Mouse (Mus musculus) kidney, adult 8-10 months (tissue): Measurements from ENCODE around the gene Heatr9.
"Not testable (repeated sequence)": the region's sequence is repeated elsewhere in the genome, so short reads cannot be mapped to it uniquely, and the experiment has no call there.

ENCODE experiments used
- DNase-seq, 2 experiments: peaks; one replicate each; pipeline ENCODE4 v3.0.0; 2022

Gene Heatr9

DNA sequence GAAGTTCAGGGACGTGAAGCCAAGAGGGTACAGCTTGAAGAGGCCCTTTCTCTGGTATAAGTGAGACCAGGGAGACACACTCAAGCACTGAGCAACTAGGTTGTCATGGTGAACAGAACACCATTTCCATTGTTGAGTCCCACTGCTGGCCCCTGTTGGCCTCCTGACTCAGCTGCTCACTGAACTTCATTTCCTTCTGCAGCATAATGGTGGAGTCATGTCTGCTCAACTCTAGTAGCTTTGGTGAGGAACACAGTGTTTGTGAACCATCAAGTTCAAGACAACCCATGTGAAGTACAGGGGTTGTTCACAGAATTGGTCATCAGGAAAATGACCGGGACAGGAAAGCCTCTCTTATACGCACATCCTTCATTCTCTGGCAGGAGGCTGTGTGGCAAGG lies at the start of gene Heatr9:
Heatr9 (minus strand) TSS at position 101 of the 400 bp plus-strand sequence.
- DNase-seq, result no peak

GRCm38 (mm10) chr11:83570189-83570588 lies 48.2 kb upstream of the Heatr9 start:
- DNase-seq, result no peak

DNA sequence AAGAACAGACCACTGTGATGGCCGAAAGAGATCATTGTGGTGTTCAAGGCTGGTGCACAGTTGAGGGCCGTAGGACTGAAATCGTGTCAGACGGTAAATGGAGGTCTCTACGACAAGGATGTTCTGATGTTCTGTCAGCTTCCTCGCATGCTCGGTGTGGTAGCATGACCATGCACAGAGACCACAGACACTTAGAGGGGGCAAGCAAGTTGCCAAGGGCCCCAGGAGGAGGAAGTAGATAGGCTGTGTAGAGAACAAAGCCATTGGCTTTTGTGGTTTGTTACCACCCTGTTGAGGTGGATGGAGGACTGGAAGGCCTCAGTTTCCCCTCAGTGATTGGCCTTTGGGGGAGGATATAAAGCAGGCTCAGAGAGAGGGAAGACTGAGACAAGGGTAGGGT lies 47.3 kb upstream of the Heatr9 start:
- DNase-seq, result no peak

DNA sequence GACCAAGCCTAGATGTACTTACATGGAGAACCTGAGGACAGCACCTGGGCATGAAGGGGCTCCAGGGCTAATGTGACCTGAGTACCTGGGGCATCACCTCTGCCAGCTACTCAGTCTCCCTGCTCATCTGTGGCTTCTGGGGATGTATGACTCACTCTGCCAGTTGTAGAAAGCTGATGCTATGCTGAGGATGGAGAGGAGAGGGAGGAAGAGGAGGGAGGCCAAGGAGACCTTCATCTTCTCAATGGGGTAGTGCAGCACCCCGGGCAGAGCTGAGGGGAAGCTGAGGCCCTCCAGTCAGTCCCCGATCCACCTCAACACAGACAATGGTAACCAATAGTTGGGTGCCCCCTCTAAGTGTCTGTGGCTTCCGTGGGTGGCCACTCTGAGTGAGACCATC lies 46.8 kb upstream of the Heatr9 start:
- DNase-seq, result no peak

- DNase-seq, result no peak
These were observed 46.1 kb upstream of the Heatr9 start for GRCm38 (mm10) chr11:83568061-83568460.

DNA sequence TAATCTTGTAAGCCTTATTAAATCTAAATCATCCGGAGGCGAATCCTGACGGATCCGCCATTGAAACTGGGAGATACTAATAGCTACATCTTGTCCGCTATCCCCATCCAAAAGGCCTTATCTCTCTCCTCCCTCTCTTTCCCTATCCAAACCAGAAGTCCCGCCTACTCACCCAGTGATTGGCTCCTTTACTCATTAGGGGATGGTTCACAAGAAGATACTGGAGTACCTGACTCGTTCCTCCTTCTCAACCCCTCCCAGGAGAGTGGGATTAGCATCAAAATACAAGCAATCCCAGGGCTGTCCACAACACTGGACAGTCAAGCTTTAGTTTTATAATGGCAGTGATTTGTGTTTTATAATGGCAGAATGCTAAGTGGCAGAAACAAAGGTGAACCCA lies 45.3 kb upstream of the Heatr9 start:
- no peak for DNase-seq

GRCm38 (mm10) chr11:83566617-83567016 lies 44.6 kb upstream of the Heatr9 start:
- no peak for DNase-seq

DNA sequence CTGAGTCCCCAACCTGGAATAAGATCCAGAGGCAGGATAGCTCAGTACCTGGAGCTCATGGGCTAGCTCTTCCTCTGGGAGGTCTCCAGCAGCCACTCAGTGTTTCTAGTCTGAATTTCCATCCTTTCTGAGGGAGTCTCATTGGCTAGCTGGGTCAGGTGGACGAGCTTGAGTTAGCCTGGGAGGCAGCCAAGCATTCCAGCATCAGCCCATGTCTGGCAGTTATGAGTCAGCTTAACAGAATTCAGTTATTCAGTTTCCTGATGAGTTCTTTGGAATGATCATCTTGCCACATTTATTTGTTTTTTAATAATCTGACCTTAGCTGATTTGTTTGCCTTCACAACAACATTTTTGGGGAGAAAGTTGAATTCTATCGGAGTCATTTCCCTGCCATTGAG lies 41.8 kb upstream of the Heatr9 start:
- no peak for DNase-seq

DNA sequence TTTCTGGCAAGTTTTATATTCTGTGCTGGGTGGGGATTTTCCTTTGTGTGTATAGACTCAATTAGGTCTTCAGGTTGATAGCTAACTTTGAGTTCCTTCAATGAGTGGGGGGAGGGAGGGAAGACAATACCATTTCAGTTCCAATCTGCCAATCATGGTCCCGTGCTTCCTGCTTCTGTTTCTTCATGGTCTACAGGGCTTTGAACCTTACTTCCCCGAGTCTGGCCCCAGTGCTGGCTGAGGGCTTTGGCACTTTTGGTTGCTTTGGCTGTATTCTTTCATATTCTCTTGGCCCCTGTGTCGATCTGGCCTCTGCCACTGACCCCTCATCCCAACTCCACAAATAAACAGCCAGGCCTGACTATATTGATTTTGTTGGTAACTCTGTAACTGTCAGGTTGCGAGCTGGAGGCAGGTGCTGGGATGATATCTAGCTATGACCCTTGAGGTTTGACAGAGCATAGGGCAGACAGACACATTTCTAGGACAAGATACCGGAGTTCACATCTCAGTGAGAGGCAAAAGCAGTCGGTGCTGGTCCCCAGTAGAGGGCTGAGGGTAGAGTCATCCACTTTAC lies 40.4 kb upstream of the Heatr9 start:
- no peak for DNase-seq

DNA sequence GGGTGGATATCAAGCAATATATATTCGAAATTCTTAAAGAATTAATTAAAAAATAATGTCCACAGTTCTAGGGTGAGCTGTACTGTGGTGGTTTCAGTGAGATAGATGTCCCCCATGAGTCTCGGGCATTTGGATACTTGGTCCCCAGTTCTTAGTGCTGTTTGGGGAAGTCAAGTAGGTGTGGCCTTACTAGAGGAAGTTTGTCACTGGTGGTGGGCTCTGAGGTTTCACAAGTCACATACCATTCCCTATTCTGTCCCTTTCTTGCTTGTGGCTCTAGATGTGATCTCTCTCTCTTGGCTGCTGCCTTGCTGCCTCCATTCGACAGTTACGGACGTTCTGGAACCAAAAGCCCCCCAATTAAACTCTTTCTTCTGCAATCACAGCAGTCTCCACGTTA lies 38.4 kb upstream of the Heatr9 start:
- no peak for DNase-seq

DNA sequence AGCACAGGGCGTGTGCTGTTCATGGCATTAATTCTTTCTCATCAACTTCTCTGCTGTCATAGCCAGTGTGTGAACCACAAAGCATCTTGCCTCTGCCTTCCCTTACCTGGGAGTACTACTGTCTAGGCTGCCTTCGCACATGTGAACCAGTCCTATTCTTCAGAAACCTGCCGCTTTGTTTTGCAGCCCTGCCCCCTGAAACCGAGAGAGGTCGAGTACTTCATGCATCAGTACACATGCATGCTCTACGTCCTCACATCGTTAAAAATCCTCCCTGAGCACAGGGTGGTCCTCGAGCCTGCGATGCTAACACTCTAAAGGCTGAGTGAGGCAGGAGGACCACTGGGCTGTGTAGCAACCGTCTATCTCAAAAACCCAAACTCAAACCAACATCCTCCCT lies 35.1 kb upstream of the Heatr9 start:
- DNase-seq, result no peak

DNA sequence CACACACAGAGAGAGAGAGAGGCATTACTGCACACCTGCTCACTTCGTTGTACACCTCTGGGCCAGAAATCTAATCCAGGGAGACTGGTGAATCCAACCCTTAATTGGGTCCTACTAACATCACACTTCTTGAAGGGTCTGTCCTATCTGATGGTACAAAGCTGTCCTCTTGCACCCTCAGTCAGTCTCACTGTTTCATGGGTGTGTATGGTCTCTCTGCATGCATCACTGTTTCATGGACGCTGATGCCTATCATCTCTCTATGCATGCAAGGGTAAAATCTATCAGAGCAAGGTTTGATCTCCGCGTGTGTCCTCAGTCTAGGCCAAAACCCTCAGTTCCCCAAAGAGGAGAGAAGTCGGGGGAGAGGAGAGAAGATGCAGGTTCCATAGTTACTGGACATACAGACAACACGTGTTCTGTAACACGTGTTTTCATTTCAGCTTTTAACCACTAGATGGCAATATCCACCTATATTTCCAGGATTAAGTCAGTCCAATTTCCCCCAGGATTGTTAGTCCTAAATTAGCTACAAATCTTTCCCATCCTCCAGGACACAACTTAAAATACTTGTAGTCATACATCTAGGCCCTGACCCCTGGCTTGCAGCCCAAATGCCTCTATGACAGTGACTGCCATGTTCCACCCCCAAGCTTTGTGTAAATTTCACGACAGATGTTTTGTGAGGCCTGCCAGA lies 34.3 kb upstream of the Heatr9 start:
- DNase-seq, result peak in 1 of 2 experiments; percentile 38

- DNase-seq, result no peak
These were observed 29.7 kb upstream of the Heatr9 start for GRCm38 (mm10) chr11:83551668-83552067.

DNA sequence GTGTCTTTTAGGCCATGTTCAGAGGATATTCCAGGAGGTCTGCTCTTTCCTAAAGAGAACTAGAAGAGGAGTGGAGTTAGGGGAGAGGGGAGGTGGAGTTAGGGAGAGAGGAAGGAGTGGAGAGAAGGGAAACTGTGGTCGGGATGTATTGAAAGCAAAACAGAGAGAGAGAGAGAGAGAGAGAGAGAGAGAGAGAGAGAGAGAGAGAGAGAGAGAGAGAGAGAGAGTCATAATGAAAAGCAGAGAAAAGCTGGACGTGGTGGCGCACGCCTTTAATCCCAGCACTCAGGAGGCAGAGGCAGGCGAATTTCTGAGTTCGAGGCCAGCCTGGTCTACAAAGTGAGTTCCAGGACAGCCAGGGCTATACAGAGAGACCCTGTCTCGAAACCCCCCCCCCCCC lies 29.1 kb upstream of the Heatr9 start:
- not testable (repeated sequence) for DNase-seq

- no peak for DNase-seq
These were observed 28.2 kb upstream of the Heatr9 start for GRCm38 (mm10) chr11:83550186-83550632.

DNA sequence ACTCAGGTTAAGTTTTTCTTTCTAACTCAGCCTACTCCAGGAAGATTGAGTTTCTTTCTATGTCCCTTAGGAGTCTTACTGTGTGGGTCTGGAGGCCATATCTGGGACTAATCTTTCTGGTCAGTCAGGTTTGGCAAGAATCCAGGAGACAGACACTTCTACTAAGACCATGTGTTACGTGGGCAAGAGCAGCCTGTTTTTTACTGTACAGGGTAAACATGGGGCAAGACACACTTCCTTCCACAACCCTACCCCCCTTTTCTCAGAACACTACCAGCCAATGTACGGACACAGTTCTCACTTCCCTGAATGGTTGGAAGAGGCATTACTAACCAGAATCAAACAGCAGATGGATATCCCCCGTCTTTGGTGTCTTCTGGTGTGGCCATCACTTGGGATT lies 22.2 kb upstream of the Heatr9 start:
- DNase-seq, result no peak

- no peak for DNase-seq
These were observed 19.4 kb upstream of the Heatr9 start for GRCm38 (mm10) chr11:83541415-83541814.

DNA sequence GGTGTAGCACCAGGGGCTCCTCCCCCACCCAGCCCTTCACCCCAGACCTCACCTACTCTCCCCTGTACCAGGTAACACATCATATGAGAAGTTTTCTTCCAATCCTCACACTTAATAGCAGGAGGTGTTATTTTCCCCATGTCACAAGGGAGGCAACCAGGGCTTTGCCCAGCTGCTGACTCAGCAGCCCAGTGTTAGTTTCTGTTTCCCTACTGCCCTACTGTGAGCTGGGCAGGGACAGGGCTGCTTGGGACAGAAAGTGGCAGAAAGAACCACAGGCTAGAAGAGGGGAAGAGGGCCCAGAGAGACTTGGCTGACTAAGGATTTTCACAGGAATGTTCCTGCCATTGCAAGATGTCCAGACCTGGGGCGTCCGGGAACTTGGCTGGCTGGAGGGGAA lies 19.0 kb upstream of the Heatr9 start:
- DNase-seq, result no peak

DNA sequence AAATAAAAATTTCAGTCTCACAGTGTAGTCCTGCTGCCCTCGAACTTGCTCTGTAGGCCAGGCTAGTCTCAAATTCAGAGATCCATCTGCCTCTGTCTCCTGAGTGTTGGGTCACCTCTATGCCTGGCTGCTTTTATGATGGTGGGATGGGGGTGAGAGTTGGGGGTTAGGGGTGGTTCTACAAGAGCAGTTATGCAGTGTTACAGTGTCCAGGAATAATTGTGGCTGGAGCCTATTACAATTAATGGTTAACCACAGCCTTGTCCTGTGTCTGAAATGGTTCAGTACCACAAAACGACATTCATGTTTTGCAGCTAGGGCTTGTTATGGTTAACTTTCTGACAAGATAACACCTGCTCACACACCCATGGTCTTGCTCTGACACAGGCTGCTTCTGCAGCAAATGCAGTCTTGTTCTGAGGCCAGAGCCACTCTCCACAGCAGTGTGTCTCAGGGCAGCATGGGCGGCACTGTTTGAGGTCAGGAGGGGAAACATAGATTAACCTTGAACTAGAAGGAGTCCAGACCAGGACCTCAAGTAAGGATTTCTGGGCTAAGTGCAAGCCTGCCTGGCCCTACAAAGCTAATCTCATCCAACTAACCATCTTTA lies 16.8 kb upstream of the Heatr9 start:
- DNase-seq, result peak; percentile 7 to 68

GRCm38 (mm10) chr11:83536831-83537230 lies 14.9 kb upstream of the Heatr9 start:
- no peak for DNase-seq

GRCm38 (mm10) chr11:83534609-83535423 lies 12.8 kb upstream of the Heatr9 start:
- DNase-seq, result peak; percentile 79 to 90

DNA sequence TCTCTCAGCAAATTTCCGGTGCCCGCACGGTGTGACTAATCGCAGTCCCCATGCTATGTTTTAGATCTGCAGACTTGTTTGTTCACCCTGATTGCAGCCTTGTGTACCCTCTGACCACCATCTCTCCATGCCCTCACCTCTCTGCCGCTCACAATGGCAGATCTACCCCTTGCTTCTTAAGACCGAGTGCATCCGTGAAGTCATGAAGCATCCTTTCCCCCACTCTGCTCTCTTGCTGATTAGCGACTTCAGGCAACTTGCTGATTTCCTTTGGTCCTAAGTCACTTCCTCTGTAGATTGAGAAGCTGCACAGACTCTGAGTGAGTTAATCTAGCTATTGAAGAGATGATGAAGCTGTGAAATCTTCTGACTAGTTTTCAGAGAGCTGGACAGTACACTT lies 12.2 kb upstream of the Heatr9 start:
- no peak for DNase-seq

DNA sequence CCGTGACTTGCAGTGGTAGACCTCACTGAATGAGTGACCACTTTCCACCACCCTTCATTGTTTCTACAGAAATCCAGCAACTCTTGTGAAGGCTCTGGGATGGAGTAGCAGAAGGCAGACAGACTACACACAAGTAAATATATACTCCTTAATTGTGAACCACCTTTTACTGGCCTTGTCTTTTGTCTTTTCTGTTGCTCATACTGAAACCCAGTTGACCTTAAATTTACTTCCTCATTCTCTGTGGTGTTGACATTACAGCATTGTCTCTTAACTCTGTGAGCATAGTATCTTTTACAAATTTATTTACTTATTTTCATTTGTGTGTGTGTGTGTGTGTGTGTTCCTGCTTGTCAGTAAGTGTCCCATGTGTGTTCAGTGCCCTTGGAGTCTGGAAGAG lies 11.2 kb upstream of the Heatr9 start:
- DNase-seq, result no peak

GRCm38 (mm10) chr11:83530360-83530759 lies 8.4 kb upstream of the Heatr9 start, which contains the start of gene Ccl5:
Gene Ccl5 (minus strand): TSS chr11:83530518.
- no peak for DNase-seq
